Mouse (Mus musculus): ENCODE results near the gene Pip4k2b. TPM values are rescaled to one million over a fixed set of nuclear protein-coding genes. Genes with fewer than 3 reads are reported as not detected.

Pip4k2b gene
- polyA plus RNA-seq, 1 experiment from 2014 or later, result 3.2 TPM

GRCm38 (mm10) chr11:97684063-97684680, 60.3 kb downstream of the Pip4k2b start:
- no peaks in the 10 kb centered on the region for H3K27me3 ChIP-seq (replicated peaks)
- 86% methylated on average over 6 of the region's 6 CpGs for WGBS
- H3K9me3 ChIP-seq, result no peaks in the 10 kb centered on the region
- H3K4me2 ChIP-seq (replicated peaks), result no peak overlapping the region
- no peak overlapping the region for H3K4me3 ChIP-seq
- no peak overlapping the region for H3K27ac ChIP-seq
- peaks cover 18% of the 10 kb centered on the region; the same call in 1 of the 2 replicates for H3K4me1 ChIP-seq
- no peak overlapping the region for H3K9ac ChIP-seq
- ATAC-seq (ENCODE audit: low FRiP score, low read depth), result no peak
- peaks cover 45% of the 10 kb centered on the region for H3K36me3 ChIP-seq

- no peaks in the 10 kb centered on the region for H3K27me3 ChIP-seq (replicated peaks)
- H3K4me2 ChIP-seq (replicated peaks), result no peak overlapping the region
- H3K9me3 ChIP-seq, result no peaks in the 10 kb centered on the region
- H3K27ac ChIP-seq, result no peak overlapping the region
- no peak overlapping the region for H3K9ac ChIP-seq
- ATAC-seq (ENCODE audit: low FRiP score, low read depth), result no peak
- WGBS, result 86% methylated on average over 6 of the region's 6 CpGs
- H3K4me1 ChIP-seq, result peaks cover 19% of the 10 kb centered on the region; the same call in 1 of the 2 replicates
- no peak overlapping the region for H3K4me3 ChIP-seq
- peaks cover 48% of the 10 kb centered on the region for H3K36me3 ChIP-seq
Measured at GRCm38 (mm10) chr11:97682504-97683055, 61.9 kb downstream of the Pip4k2b start.

- 0 out of 2 replicates have a peak, but pooled peaks have one; percentile 15 for ATAC-seq (ENCODE audit: low FRiP score, low read depth)
- H3K4me3 ChIP-seq, result no peak overlapping the region
- H3K36me3 ChIP-seq, result peaks cover 68% of the 10 kb centered on the region
- no peaks in the 10 kb centered on the region for H3K27me3 ChIP-seq (replicated peaks)
- H3K4me2 ChIP-seq (replicated peaks), result no peak overlapping the region
- 75% methylated on average over 12 of the region's 12 CpGs for WGBS
- H3K4me1 ChIP-seq, result peaks cover 17% of the 10 kb centered on the region; the same call in 1 of the 2 replicates
- H3K9ac ChIP-seq, result 0 out of 2 replicates have a peak overlapping the region, but pooled peaks have one; percentile 14
- H3K9me3 ChIP-seq, result no peaks in the 10 kb centered on the region
- H3K27ac ChIP-seq, result 0 out of 2 replicates have a peak overlapping the region, but pooled peaks have one; percentile 15
Measured at GRCm38 (mm10) chr11:97680430-97680829, 64.1 kb downstream of the Pip4k2b start.

GRCm38 (mm10) chr11:97678301-97678700, 66.2 kb downstream of the Pip4k2b start:
- Histone ChIP-seq H3K4me2 (replicated peaks) (no peak overlapping the region), H3K9me3 (no peaks in the 10 kb centered on the region), H3K4me3 (no peak overlapping the region), H3K27me3 (replicated peaks) (no peaks in the 10 kb centered on the region), H3K36me3 (peaks cover 90% of the 10 kb centered on the region), H3K27ac (no peak overlapping the region), H3K9ac (peak overlapping the region; percentile 29; the same call in 1 of the 2 replicates), H3K4me1 (peaks cover 10% of the 10 kb centered on the region; the same call in 1 of the 2 replicates)
- WGBS, result 84% methylated on average over 15 of the region's 15 CpGs
- no peak for ATAC-seq (ENCODE audit: low FRiP score, low read depth)

- Histone ChIP-seq H3K4me1 (peaks cover 10% of the 10 kb centered on the region; the same call in 1 of the 2 replicates), H3K4me2 (replicated peaks) (no peak overlapping the region), H3K27ac (no peak overlapping the region), H3K9me3 (no peaks in the 10 kb centered on the region), H3K27me3 (replicated peaks) (no peaks in the 10 kb centered on the region), H3K9ac (0 out of 2 replicates have a peak overlapping the region, but pooled peaks have one; percentile 29), H3K4me3 (no peak overlapping the region), H3K36me3 (peaks cover 94% of the 10 kb centered on the region)
- ATAC-seq (ENCODE audit: low FRiP score, low read depth), result no peak
- 52% methylated on average over 8 of the region's 8 CpGs for WGBS
Measured at GRCm38 (mm10) chr11:97677842-97678241, 66.7 kb downstream of the Pip4k2b start.

GRCm38 (mm10) chr11:97677381-97677780, 67.1 kb downstream of the Pip4k2b start:
- H3K4me1 ChIP-seq, result peaks cover 10% of the 10 kb centered on the region; the same call in 1 of the 2 replicates
- no peak for ATAC-seq (ENCODE audit: low FRiP score, low read depth)
- 35% methylated on average over 15 of the region's 15 CpGs for WGBS
- 0 out of 2 replicates have a peak overlapping the region, but pooled peaks have one; percentile 9 for H3K9ac ChIP-seq
- H3K36me3 ChIP-seq, result peaks cover 95% of the 10 kb centered on the region
- H3K4me3 ChIP-seq, result no peak overlapping the region
- H3K27me3 ChIP-seq (replicated peaks), result no peaks in the 10 kb centered on the region
- H3K4me2 ChIP-seq (replicated peaks), result no peak overlapping the region
- H3K9me3 ChIP-seq, result no peaks in the 10 kb centered on the region
- H3K27ac ChIP-seq, result no peak overlapping the region

- WGBS, result 83% methylated on average over 15 of the region's 15 CpGs
- Histone ChIP-seq H3K9ac (no peak overlapping the region), H3K4me1 (peaks cover 10% of the 10 kb centered on the region; the same call in 1 of the 2 replicates), H3K9me3 (no peaks in the 10 kb centered on the region), H3K36me3 (peaks cover 95% of the 10 kb centered on the region), H3K4me2 (replicated peaks) (no peak overlapping the region), H3K27ac (no peak overlapping the region), H3K4me3 (no peak overlapping the region), H3K27me3 (replicated peaks) (no peaks in the 10 kb centered on the region)
- no peak for ATAC-seq (ENCODE audit: low FRiP score, low read depth)
Measured at GRCm38 (mm10) chr11:97676050-97676754, 68.3 kb downstream of the Pip4k2b start.

GRCm38 (mm10) chr11:97673148-97673547, 71.4 kb downstream of the Pip4k2b start:
- H3K36me3 ChIP-seq, result peaks cover 99% of the 10 kb centered on the region

GRCm38 (mm10) chr11:97671177-97671527, 73.4 kb downstream of the Pip4k2b start:
- H3K27me3 ChIP-seq (replicated peaks), result no peaks in the 10 kb centered on the region
- peaks cover 6% of the 10 kb centered on the region; the same call in 1 of the 2 replicates for H3K4me1 ChIP-seq
- no peak for ATAC-seq (ENCODE audit: low FRiP score, low read depth)
- no peak overlapping the region for H3K4me2 ChIP-seq (replicated peaks)
- H3K4me3 ChIP-seq, result no peak overlapping the region
- peaks cover 96% of the 10 kb centered on the region for H3K36me3 ChIP-seq
- WGBS, result 43% methylated on average over 2 of the region's 2 CpGs
- no peak overlapping the region for H3K27ac ChIP-seq
- H3K9me3 ChIP-seq, result no peaks in the 10 kb centered on the region
- no peak overlapping the region for H3K9ac ChIP-seq

More at GRCm38 (mm10) chr11:97673148-97673547, 71.4 kb downstream of the Pip4k2b start:
- H3K4me2 ChIP-seq (replicated peaks), result no peak overlapping the region
- no peak for ATAC-seq (ENCODE audit: low FRiP score, low read depth)
- WGBS, result 86% methylated on average over 11 of the region's 11 CpGs
- no peaks in the 10 kb centered on the region for H3K9me3 ChIP-seq
- H3K4me3 ChIP-seq, result no peak overlapping the region
- H3K4me1 ChIP-seq, result peaks cover 13% of the 10 kb centered on the region; the same call in 1 of the 2 replicates
- H3K27me3 ChIP-seq (replicated peaks), result no peaks in the 10 kb centered on the region
- no peak overlapping the region for H3K9ac ChIP-seq
- H3K27ac ChIP-seq, result no peak overlapping the region

GRCm38 (mm10) chr11:97670234-97671176, 74.0 kb downstream of the Pip4k2b start:
- H3K9ac ChIP-seq, result no peak overlapping the region
- H3K4me2 ChIP-seq (replicated peaks), result no peak overlapping the region
- no peaks in the 10 kb centered on the region for H3K9me3 ChIP-seq
- 81% methylated on average over 13 of the region's 13 CpGs for WGBS
- no peak for ATAC-seq (ENCODE audit: low FRiP score, low read depth)
- H3K27ac ChIP-seq, result no peak overlapping the region
- H3K36me3 ChIP-seq, result peaks cover 96% of the 10 kb centered on the region
- no peaks in the 10 kb centered on the region for H3K27me3 ChIP-seq (replicated peaks)
- peaks cover 7% of the 10 kb centered on the region; the same call in 1 of the 2 replicates for H3K4me1 ChIP-seq
- no peak overlapping the region for H3K4me3 ChIP-seq

GRCm38 (mm10) chr11:97669829-97670228, 74.7 kb downstream of the Pip4k2b start:
- Histone ChIP-seq H3K4me3 (no peak overlapping the region), H3K4me2 (replicated peaks) (no peak overlapping the region), H3K27me3 (replicated peaks) (no peaks in the 10 kb centered on the region), H3K4me1 (peaks cover 14% of the 10 kb centered on the region), H3K9ac (no peak overlapping the region), H3K9me3 (no peaks in the 10 kb centered on the region), H3K27ac (no peak overlapping the region), H3K36me3 (peaks cover 92% of the 10 kb centered on the region)
- ATAC-seq (ENCODE audit: low FRiP score, low read depth), result no peak
- WGBS, result 50% methylated on average over 6 of the region's 6 CpGs

Data from neural tube, embryonic 12.5 days (tissue).